Mouse (Mus musculus) retina, postnatal 7 days (tissue): ENCODE measurements around the gene Zc3h7b.

Experiments
- DNase-seq: peaks from one replicate; pipeline ENCODE4 v3.0.0-alpha.2; 2012; ENCODE audit warnings: low read depth, low spot score

Zc3h7b gene

GRCm38 (mm10) chr15:81845724-81846123 is 100.9 kb downstream of the Zc3h7b start:
- DNase-seq = no peak
